14 mouse cellular contexts compared by ENCODE assay signal in the genomic region with DNA sequence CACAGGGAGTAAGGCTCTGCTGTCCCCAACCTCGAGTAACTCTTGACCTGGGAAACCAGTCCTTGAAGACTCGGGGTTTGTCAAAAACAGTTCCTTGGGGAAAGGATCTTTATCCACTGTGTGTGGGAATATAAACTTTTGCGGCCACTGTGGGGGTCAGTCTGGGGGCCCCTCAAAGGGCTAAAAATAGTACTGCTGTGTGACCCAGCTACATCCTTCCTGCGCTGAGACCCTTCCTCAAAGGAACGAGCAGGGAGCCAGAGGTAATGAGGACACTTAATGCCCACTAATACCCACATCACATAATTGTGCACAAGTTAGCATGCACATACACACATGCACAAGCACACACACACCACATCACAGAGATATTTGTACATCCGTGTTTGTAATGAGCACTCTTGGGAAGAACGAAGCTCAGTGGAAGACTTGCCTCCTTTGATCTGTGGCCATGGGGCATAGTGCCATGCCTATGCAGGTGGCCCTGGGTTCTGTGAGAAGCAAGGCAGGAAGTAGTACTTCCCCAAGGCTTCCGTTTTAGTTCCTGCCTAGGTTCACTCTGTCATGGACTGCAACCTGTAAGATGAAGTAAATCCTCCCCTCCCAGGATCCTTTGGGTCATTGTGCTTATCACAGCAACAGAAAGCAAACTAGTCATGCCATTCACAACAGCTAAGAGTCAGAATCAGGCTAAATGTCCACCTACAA. TPM values are rescaled to one million over a fixed set of nuclear protein-coding genes. Genes with fewer than 3 reads are reported as not detected.
DNase-seq lines count a peak whose midpoint lies in the region; ATAC-seq and TF ChIP-seq lines count a peak whose summit lies in the region.
"Had no signal": no experiment of that assay in that cellular context is flagged by ENCODE, and none has a peak within 500 bp of the region (broad histone marks: within the 10 kb centered on the region; RNA-seq: fewer than 3 reads in every experiment).

No protein-coding gene starts in this region.

- H3K4me3 ChIP-seq in liver, embryonic 15.5 days (replicated peaks) = no peak overlapping the region
- no peak overlapping the region for H3K4me3 ChIP-seq in liver, embryonic 12.5 days
- H3K4me3 ChIP-seq in MEL (ENCODE audit: control insufficient read depth in 1 of 2, insufficient read depth in 1 of 2, low read depth in 2 of 2, low read length in 2 of 2) = no peak overlapping the region
- no peak overlapping the region for H3K4me3 ChIP-seq in forebrain, embryonic 10.5 days
- H3K4me3 ChIP-seq in midbrain, embryonic 15.5 days = no peak overlapping the region
- H3K4me3 ChIP-seq: left cerebral cortex, adult 2 months had no signal

- H3K36me3 ChIP-seq in liver, embryonic 15.5 days (replicated peaks) = no peaks in the 10 kb centered on the region
- H3K36me3 ChIP-seq in liver, embryonic 12.5 days = no peaks in the 10 kb centered on the region
- H3K36me3 ChIP-seq in MEL (ENCODE audit: control insufficient read depth in 1 of 2, insufficient read depth in 2 of 2, low read length in 2 of 2) = peaks cover 0 to 6% of the 10 kb centered on the region in 2 experiments; a peak in 2 of 4 replicates
- no peaks in the 10 kb centered on the region for H3K36me3 ChIP-seq in forebrain, embryonic 10.5 days (replicated peaks)
- H3K36me3 ChIP-seq in midbrain, embryonic 15.5 days (replicated peaks) = no peaks in the 10 kb centered on the region
- H3K36me3 ChIP-seq: G1E had no signal

- TF ChIP-seq RAD21 in MEL (IDR thresholded peaks at IDR 0.05; ENCODE audit: low read depth, low read length) = no peak

- 0 out of 2 replicates have a peak, but pooled peaks have one; percentile 25 for ATAC-seq in liver, embryonic 15.5 days (ENCODE audit: insufficient read depth)
- no peak for ATAC-seq in liver, embryonic 12.5 days
- peak; percentile 80 for ATAC-seq in granulocyte monocyte progenitor cell, adult 5-6 weeks (replicated peaks; ENCODE audit: poor library complexity, severe bottlenecking)
- no peak for ATAC-seq in megakaryocyte-erythroid progenitor cell, adult 5-6 weeks (replicated peaks; ENCODE audit: low FRiP score, low TSS enrichment, poor library complexity, severe bottlenecking)
- no peak for ATAC-seq in midbrain, embryonic 15.5 days (replicated peaks)

- H3K79me2 ChIP-seq in MEL (ENCODE audit: control insufficient read depth, insufficient read depth, low read length, poor library complexity) = no peaks in the 10 kb centered on the region

- no peaks in the 10 kb centered on the region for H3K9me3 ChIP-seq in liver, embryonic 15.5 days (replicated peaks)
- no peaks in the 10 kb centered on the region for H3K9me3 ChIP-seq in liver, embryonic 12.5 days (replicated peaks)
- no peaks in the 10 kb centered on the region for H3K9me3 ChIP-seq in MEL (replicated peaks; ENCODE audit: insufficient read depth, low read length)
- H3K9me3 ChIP-seq in forebrain, embryonic 10.5 days = no peaks in the 10 kb centered on the region
- no peaks in the 10 kb centered on the region for H3K9me3 ChIP-seq in midbrain, embryonic 15.5 days
- H3K9me3 ChIP-seq: G1E had no signal

- no peak for TF ChIP-seq POLR2A in MEL (IDR thresholded peaks at IDR 0.05; ENCODE audit: control insufficient read depth in 1 of 2, insufficient read depth in 1 of 2, low read depth in 1 of 2, low read length in 2 of 2, poor library complexity in 1 of 2)

- H3K4me2 ChIP-seq in liver, embryonic 15.5 days = no peak overlapping the region
- H3K4me2 ChIP-seq in liver, embryonic 12.5 days = no peak overlapping the region
- no peak overlapping the region for H3K4me2 ChIP-seq in midbrain, embryonic 15.5 days

- no peak for TF ChIP-seq EP300 in MEL (IDR thresholded peaks at IDR 0.05; ENCODE audit: low read depth in 1 of 2, low read length in 2 of 2)

- H3K4me1 ChIP-seq in liver, embryonic 15.5 days (replicated peaks) = no peaks in the 10 kb centered on the region; the same call in 1 of the 2 replicates
- no peaks in the 10 kb centered on the region for H3K4me1 ChIP-seq in liver, embryonic 12.5 days
- H3K4me1 ChIP-seq in MEL (ENCODE audit: control insufficient read depth in 1 of 2, insufficient read depth in 2 of 2, low read length in 2 of 2) = peaks cover 0 to 8% of the 10 kb centered on the region in 2 experiments; a peak in 1 of 4 replicates
- H3K4me1 ChIP-seq in forebrain, embryonic 10.5 days = no peaks in the 10 kb centered on the region
- H3K4me1 ChIP-seq in midbrain, embryonic 15.5 days = no peaks in the 10 kb centered on the region

- peak; percentile 24 for DNase-seq in MEL (ENCODE audit: low read depth, low spot score)
- DNase-seq in thymus, postnatal 0 days (ENCODE audit: low spot score) = peak; percentile 71
- DNase-seq in forebrain, embryonic 10.5 days (ENCODE audit: extremely low spot score, low spot score) = no peak
- DNase-seq: cerebellum, postnatal 14 days had no signal

- 25% methylated on average over 8 of the region's 8 CpGs for WGBS in liver, embryonic 15.5 days (ENCODE audit: insufficient replicate concordance)
- 15% methylated on average over 8 of the region's 8 CpGs for WGBS in liver, embryonic 12.5 days (ENCODE audit: insufficient replicate concordance)
- 82% methylated on average over 8 of the region's 8 CpGs for WGBS in forebrain, embryonic 10.5 days
- WGBS in midbrain, embryonic 15.5 days = 79% methylated on average over 8 of the region's 8 CpGs

- no peaks in the 10 kb centered on the region for H3K27me3 ChIP-seq in liver, embryonic 15.5 days
- no peaks in the 10 kb centered on the region for H3K27me3 ChIP-seq in liver, embryonic 12.5 days (replicated peaks)
- H3K27me3 ChIP-seq in MEL (ENCODE audit: control insufficient read depth in 1 of 2, insufficient read depth in 2 of 2, low read length in 2 of 2) = no peaks in the 10 kb centered on the region
- no peaks in the 10 kb centered on the region for H3K27me3 ChIP-seq in forebrain, embryonic 10.5 days (ENCODE audit: poor library complexity, severe bottlenecking)
- H3K27me3 ChIP-seq in midbrain, embryonic 15.5 days (replicated peaks) = no peaks in the 10 kb centered on the region

- H3K9ac ChIP-seq in liver, embryonic 15.5 days = no peak overlapping the region
- no peak overlapping the region for H3K9ac ChIP-seq in liver, embryonic 12.5 days
- H3K9ac ChIP-seq in MEL (ENCODE audit: control insufficient read depth, low read depth, low read length, poor library complexity, severe bottlenecking) = no peak overlapping the region
- H3K9ac ChIP-seq in midbrain, embryonic 15.5 days = no peak overlapping the region
- H3K9ac ChIP-seq: liver, embryonic 14.5 days had no signal

- no peak for TF ChIP-seq CTCF in MEL (IDR thresholded peaks at IDR 0.05 in 2 of 3, conservative IDR thresholded peaks at IDR 0.05 in 1 of 3; ENCODE audit: control insufficient read depth in 1 of 3, insufficient read depth in 1 of 3, low read depth in 2 of 3, low read length in 3 of 3, poor library complexity in 1 of 3, severe bottlenecking in 1 of 3)

- no peak overlapping the region for H3K27ac ChIP-seq in liver, embryonic 15.5 days (replicated peaks)
- no peak overlapping the region for H3K27ac ChIP-seq in liver, embryonic 12.5 days
- no peak overlapping the region for H3K27ac ChIP-seq in MEL (ENCODE audit: control insufficient read depth, low read depth, low read length)
- H3K27ac ChIP-seq in forebrain, embryonic 10.5 days = no peak overlapping the region
- H3K27ac ChIP-seq in midbrain, embryonic 15.5 days = no peak overlapping the region
- H3K27ac ChIP-seq: left cerebral cortex, adult 2 months; liver, embryonic 14.5 days had no signal

TF ChIP-seq in MEL, 35 proteins besides CTCF, POLR2A, EP300 and RAD21:
- no peak for TF ChIP-seq ZMIZ1 (IDR thresholded peaks at IDR 0.05; ENCODE audit: low read depth, low read length)
- TF ChIP-seq ETS1 (IDR thresholded peaks at IDR 0.05; ENCODE audit: low read depth, low read length) = no peak
- no peak for TF ChIP-seq ZKSCAN1 (IDR thresholded peaks at IDR 0.05; ENCODE audit: low read depth, low read length)
- TF ChIP-seq MYB (IDR thresholded peaks at IDR 0.05; ENCODE audit: low read depth, low read length) = no peak

RNA-seq across cellular contexts. Expression of a gene that starts 25.5 kb away (rescaled TPM):
- 1.2 TPM in 2 replicates for polyA plus RNA-seq in liver, embryonic 15.5 days (2015; fragmentation: Nextera tagmentation; extraction: Ambion mirVana)
- 0.81 and 0.87 TPM in 2 replicates for polyA plus RNA-seq in liver, embryonic 12.5 days (2016; fragmentation: Nextera tagmentation; extraction: Ambion mirVana)
- total RNA-seq in MEL (2012; rRNA removed) = 2.0 and 2.8 TPM in 2 replicates
- polyA plus RNA-seq in MEL (2012; ENCODE audit: insufficient read depth in 1 of 2, insufficient read length in 2 of 2, low read depth in 1 of 2, low replicate concordance in 2 of 2, missing spikeins in 1 of 2) = 1 to 10 TPM in 1 of 2 experiments, not detected in 1; 3.8 TPM
- total RNA-seq in granulocyte monocyte progenitor cell, adult 5-6 weeks (2014; fragmentation: Nextera tagmentation) = 18.7 and 25.6 TPM in 2 replicates
- 10.5 and 14.7 TPM in 2 replicates for total RNA-seq in granulocyte monocyte progenitor cell, adult 5-6 weeks (2017)
- 15.1 and 22.3 TPM in 2 replicates for polyA plus RNA-seq in thymus, postnatal 0 days (2015; fragmentation: Nextera tagmentation; extraction: Ambion mirVana)
- polyA plus RNA-seq in forebrain, embryonic 10.5 days (2016; fragmentation: Nextera tagmentation; extraction: Ambion mirVana) = not detected in 2 replicates
- total RNA-seq in megakaryocyte-erythroid progenitor cell, adult 5-6 weeks (2014; fragmentation: Nextera tagmentation) = 19.9 and 22.7 TPM in 2 replicates
- 11.6 and 12.4 TPM in 2 replicates for total RNA-seq in megakaryocyte-erythroid progenitor cell, adult 5-6 weeks (2017)
- not detected in 2 replicates for polyA plus RNA-seq in midbrain, embryonic 15.5 days (2015; fragmentation: Nextera tagmentation; extraction: Ambion mirVana)
- polyA plus RNA-seq: heart, postnatal 0 days; intestine, embryonic 14.5 days had no signal

RNA-seq across cellular contexts. Expression of a gene that starts 48.3 kb away (rescaled TPM):
- 20.5 and 25.7 TPM in 2 replicates for polyA plus RNA-seq in liver, embryonic 15.5 days (2015; fragmentation: Nextera tagmentation; extraction: Ambion mirVana)
- 18.1 and 20.1 TPM in 2 replicates for polyA plus RNA-seq in liver, embryonic 12.5 days (2016; fragmentation: Nextera tagmentation; extraction: Ambion mirVana)
- total RNA-seq in MEL (2012; rRNA removed) = 5.2 and 5.3 TPM in 2 replicates
- polyA plus RNA-seq in MEL (2012; ENCODE audit: insufficient read depth in 1 of 2, insufficient read length in 2 of 2, low read depth in 1 of 2, low replicate concordance in 2 of 2, missing spikeins in 1 of 2) = 1 to 10 TPM in 1 of 2 experiments, not detected in 1; 7.6 TPM
- 24.1 and 27.3 TPM in 2 replicates for total RNA-seq in granulocyte monocyte progenitor cell, adult 5-6 weeks (2014; fragmentation: Nextera tagmentation)
- 12.2 and 12.3 TPM in 2 replicates for total RNA-seq in granulocyte monocyte progenitor cell, adult 5-6 weeks (2017)
- polyA plus RNA-seq in thymus, postnatal 0 days (2015; fragmentation: Nextera tagmentation; extraction: Ambion mirVana) = 17.3 and 24.4 TPM in 2 replicates
- polyA plus RNA-seq in forebrain, embryonic 10.5 days (2016; fragmentation: Nextera tagmentation; extraction: Ambion mirVana) = 23.2 and 26.4 TPM in 2 replicates
- 14.1 and 24.9 TPM in 2 replicates for total RNA-seq in megakaryocyte-erythroid progenitor cell, adult 5-6 weeks (2014; fragmentation: Nextera tagmentation)
- total RNA-seq in megakaryocyte-erythroid progenitor cell, adult 5-6 weeks (2017) = 6.1 and 11.5 TPM in 2 replicates
- 64.0 and 64.4 TPM in 2 replicates for polyA plus RNA-seq in midbrain, embryonic 15.5 days (2015; fragmentation: Nextera tagmentation; extraction: Ambion mirVana)

Comparison
In these comparisons a context has a peak if more than half of its experiments do, and no peak if none do; other contexts are left out.
1. ATAC-seq: peak in liver, embryonic 15.5 days (single experiment) and granulocyte monocyte progenitor cell, adult 5-6 weeks (single experiment); none in liver, embryonic 12.5 days (single experiment), megakaryocyte-erythroid progenitor cell, adult 5-6 weeks (single experiment) and midbrain, embryonic 15.5 days (single experiment).